Mouse (Mus musculus) frontal cortex, postnatal 10 days (tissue): ENCODE measurements around the gene AI467606.

ENCODE experiments used
- DNase-seq, 2 experiments: peaks; one replicate each; pipeline ENCODE4 v3.0.0; 2022; ENCODE audit warnings: low spot score in 2 of 2, mixed read lengths in 1 of 2

Gene AI467606

DNA sequence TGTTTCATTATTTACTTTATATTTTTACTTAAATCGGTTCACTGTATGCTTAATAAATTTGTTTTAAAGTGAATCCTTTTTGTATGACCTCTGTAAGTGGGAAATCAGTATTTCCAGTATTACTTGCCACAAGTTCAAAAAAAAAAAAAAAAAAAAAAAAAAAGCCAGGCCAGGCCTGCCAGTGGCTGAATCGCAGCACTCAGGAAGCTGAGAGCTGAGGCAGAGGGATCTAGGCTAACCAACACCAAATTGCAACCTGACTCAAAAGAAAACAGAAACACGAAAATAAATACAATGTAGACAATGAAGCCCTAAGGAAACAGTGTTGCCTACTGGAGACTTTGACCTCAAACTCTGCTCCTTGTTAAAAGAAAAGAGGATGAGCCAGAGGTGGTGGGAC is 2.8 kb downstream of the AI467606 start:
- DNase-seq = no peak

DNA sequence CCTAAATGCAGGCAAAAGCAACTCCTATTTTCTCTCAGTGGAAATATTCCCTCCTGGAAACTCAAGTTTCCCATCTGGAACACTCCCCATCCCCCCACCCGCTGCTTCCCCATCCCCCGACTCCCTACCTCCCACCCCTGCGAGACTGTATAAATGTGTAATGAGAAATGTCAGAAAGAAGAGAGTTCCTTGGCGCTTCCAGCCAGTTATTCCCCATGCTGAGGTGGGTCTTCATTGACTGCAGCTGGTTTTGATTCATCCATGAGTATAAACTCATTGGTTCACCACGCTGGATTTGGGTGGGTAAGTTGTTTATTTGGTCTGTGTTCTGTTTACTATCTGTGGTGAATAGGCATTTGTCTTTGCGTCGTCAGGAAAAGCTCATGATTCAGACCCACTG is 5.3 kb downstream of the AI467606 start:
- no peak for DNase-seq

DNA sequence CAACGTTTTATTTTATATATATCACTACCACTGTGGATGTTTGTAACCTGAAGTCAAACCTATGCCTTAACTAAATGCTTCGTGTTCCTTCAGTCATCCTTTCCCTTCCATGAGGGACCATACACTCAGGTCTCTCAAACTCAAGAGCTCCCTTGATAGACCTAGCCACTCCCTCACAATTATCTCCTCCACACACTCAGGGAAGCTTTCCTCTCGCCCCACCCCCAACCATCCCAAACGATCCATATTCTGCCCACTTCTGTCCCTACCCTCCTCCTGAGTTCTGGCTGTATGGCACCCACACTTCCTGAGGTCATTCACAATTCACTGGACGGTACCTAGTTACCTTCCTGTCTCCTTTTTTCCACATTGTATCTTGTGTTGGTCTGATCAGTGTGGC is 7.4 kb downstream of the AI467606 start:
- no peak for DNase-seq

DNA sequence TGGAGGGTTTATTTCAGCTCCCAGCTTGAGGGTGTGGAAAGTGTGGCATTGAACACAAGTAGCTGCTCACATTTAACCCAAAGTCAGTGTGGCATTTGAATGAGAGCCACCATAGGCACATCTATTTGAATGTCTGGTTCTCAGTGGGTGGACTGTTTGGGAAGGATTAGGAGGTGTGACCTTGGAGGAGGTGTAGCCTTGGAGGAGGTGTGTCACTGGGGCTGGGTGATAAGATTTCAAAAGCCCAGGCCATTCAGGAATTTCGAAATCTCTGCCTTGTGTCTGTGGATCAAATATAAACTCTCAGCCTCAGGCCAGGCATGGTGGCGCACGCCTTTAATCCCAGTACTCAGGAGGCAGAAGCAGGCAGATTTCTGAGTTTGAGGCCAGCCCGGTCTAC is 7.8 kb downstream of the AI467606 start:
- no peak for DNase-seq

DNA sequence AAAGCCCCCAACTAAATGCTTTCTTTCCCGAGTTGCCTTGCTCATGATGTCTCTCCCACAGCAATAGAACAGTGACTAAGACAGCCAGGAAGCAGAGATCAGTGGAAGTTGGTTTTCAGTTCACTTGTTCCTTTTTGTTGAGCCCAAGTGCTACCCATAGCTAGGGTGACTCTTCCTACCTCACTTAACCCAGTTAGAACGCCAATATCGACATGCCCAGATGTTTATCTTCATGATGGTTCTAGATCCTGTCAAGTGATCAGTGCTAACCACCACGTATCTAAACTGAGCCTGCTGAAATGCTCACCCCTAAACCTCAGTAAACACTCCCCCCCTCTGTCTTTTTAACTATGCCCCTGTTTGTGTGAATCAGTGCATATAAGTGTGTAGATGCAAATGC is 8.4 kb downstream of the AI467606 start:
- no peak for DNase-seq

DNA sequence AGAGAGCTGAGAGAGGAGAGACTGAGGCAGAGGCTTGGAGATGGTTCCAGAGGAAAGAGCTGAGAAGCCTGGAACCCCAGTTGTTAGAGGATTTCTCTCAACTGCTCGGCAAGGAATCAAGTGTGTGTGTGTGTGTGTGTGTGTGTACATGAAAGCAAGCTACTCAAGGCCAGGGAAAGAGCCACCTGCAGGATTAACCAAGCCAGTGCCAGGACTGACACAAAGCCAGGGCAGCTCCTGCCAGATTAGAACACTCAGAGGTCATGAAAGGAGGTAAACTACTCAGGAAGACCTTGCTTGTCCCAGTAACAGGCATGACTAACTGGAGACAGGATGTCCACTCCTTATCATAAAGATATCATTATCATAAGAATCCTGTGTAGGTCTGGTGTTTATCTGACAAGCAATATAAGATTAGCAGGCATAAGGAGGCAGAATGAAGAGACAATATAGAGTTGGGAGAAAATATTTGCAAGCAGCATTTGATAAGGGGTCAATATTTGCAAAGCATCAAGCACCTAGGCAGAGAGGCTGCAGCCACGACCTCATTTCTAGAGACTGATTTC is 10.4 kb downstream of the AI467606 start:
- DNase-seq = no peak

DNA sequence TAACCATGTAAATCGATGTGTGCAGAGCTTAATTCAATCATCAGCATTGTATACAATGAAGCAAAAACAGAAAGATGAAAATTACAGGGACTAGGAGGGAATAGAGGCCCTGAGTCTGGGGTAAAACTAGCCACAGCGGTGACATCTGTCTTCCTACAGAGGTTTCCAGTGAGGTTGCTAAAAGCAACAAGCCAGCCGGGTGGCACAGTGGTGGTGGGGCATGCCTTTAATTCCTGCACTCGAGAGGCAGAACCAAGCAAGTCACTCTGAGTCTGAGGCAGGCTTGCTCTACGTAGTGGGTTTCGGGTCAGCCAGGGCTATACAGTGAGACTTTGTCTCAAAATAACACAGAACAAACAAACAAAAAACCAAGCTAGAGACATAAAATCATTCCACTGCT is 11.0 kb downstream of the AI467606 start:
- DNase-seq = no peak

DNA sequence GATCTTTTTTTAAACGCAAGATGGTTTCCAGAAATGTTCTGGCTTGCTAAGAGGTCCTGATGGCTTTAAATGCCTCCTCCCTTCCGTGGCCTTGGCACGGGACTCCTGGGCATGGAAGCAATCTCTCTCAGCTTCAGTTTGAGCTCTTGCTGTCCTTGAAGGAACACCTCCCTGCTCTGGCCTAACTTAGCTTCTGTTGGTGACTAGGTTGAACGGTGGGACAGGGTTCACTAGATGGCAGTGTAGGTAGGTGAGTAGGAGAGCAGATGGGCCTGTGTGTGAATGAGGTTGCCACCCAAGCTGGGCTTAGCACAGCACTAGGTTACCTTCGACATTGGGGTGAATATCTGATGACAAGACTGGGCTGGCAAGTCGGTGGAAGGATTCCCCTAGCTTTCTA is 12.8 kb downstream of the AI467606 start:
- DNase-seq = no peak

DNA sequence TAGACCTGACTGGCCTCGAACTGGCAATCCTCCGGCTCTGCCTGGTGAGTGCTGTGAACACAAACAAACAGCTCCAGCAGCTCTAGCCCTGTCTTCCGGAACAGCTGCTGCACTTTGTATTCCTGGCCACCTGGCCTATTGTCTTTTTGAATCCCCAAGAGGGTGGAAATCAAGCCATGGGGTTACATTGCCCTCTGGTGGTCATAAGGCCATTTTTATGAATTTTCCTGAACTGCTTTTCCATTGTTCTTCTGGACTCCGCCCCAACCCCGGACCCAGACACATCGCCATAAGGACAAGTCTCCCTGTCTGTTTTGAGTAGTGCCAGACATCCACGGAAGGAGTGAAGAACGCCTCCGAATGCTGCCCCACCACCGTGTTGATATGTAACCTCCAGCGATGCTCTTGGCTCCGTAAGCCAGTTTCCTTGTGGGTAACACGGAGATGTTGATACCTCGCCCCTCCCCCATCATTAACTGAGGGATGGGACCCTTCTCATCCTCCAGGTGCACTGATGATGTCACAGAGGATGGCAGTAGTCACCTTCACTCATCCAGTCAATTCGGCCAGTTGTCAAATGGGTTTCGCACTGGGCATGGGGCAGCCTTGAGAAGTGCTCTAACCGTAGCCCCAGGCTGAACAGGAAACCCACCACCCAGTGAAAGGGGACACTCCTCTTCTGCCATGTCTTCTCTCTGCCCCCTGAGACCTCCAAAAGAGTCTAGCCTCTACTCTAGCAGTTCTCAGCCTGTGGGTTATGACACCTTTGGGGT is 13.6 kb downstream of the AI467606 start:
- peak; percentile 47 to 68 for DNase-seq

DNA sequence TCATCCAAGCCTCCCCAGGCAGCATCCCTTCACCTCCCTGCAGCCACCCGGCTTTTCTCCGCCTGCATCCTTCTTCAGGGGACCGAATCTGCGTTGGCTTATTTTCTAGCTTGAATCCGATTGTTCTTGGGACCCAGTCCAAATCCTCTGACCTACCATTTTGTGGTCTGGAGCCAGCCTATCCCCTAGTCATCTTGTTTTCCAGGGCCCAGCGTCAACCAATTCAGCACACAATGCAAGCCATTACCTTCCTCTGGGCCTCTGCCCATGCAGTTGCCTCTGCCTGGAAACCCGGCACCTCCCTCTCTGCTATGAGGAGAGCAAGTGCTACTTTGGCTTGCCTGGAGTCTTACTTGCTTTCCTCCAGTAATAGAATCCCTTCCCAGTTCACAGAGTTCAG is 14.4 kb downstream of the AI467606 start:
- DNase-seq = no peak

DNA sequence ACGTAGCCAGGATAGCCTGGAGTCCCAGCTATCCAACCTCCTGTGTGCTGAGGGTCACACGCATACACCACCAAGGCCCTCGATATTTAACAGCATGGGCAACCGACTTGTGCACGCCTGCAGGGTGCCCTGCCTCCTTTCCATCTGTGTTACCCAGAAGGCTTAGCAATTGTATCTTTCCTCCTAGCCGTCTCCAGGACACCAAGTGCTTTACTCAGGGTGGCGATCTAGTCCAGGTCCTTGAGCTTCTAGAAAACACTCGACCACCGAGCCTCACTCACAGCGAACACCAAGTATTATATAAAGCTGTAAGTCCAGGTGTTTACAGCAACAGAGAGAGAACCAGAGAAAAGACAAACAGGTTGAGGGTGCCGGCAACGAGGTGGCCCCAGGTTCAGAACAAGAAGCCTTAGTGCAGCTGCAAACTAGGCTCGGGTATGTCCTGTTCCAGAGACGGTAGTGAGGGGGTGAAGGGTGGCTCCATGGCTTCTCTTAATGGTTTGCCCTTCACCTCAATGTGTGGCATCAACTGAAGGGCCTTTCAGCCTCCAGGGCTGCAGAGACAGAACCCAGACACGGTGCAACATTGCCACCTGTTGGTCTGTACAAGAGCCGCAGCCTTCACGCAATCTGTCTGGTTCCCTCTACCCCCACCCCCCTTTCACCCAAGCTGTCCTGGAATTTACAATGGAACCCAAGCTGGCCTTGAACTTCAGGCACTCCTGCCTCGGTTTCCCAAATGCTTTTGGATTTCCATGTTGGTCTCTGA is 19.3 kb downstream of the AI467606 start:
- DNase-seq = peak in 1 of 2 experiments; percentile 73

DNA sequence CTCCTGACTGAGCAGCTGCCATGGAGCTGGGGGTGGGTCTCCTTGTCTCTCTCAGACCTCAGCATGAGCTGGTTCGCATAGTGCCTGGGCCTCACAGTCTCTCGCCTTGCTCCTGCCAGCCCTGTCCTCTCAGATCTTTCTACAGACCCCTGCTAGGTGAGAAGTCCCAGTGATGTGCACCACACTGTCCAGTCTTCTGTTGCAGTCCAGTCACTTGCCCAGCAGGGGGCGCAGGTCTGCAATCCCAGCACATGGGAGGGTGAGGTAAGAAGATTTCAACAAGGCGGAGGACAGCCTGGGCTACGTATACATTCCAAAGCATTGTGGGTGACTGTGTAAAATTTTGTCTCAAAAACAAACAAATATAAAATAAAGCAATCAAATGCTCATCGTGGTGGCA is 20.3 kb downstream of the AI467606 start:
- no peak for DNase-seq

DNA sequence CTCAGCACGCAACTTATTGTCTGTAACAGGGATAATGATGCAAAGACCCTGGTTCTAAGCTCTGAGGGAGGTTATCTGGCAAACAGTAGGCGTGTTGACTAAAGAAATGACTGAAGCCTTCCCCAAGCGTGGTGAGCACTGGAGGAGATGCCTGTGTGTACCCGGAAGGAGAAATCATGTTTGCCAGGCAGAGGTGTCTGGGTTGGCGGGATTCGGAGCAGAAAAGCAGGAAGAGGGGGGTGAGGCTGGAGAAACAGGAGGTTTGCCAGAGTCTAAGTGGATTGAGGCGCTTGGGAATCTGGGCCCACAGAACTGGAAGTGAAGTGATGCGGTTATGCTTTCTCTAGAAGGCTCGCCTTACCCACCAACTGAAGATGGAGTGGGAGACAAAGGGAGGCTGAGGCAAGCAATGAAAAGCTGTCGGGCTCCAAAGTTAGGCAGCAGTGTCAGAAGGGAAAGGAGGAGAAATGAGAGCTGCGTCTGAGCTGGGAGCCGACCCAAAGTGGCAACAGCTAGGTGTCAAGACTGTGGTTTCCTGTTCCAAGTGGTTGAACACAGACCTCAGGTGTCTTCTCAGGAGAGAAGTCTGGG is 21.2 kb downstream of the AI467606 start:
- no peak for DNase-seq

DNA sequence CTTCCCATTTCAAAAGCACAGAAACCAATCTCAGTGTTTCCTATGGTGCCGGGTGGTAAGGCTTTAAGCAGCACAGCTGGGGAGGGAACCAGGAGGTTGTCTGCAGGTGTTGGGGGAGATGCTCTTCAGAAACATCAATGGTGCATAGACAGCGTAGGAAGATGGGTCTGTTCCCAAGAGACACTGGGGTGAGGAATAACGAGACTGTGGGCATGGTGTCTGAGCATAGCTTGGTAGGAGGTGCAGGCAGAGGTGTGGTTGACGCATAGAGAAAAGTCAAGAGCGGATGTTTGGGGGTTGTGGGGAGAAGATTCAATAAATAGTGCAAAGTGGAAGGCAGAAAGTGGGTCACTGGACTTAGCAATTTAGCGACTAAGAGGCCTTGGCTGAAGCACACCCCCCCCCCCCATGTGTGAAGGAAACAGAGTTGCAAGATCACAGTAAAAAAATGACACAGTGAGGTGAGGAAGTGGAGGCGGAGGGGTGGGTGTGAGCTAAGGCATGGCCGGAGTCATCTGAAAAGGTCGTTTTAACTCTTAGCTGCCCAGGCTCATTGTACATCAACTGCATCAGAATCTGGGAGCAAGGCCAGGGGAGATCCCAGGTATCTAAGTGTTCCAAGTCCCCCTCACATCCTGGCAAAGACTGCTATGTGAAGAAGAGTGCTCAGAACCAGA is 21.9 kb downstream of the AI467606 start:
- no peak for DNase-seq

DNA sequence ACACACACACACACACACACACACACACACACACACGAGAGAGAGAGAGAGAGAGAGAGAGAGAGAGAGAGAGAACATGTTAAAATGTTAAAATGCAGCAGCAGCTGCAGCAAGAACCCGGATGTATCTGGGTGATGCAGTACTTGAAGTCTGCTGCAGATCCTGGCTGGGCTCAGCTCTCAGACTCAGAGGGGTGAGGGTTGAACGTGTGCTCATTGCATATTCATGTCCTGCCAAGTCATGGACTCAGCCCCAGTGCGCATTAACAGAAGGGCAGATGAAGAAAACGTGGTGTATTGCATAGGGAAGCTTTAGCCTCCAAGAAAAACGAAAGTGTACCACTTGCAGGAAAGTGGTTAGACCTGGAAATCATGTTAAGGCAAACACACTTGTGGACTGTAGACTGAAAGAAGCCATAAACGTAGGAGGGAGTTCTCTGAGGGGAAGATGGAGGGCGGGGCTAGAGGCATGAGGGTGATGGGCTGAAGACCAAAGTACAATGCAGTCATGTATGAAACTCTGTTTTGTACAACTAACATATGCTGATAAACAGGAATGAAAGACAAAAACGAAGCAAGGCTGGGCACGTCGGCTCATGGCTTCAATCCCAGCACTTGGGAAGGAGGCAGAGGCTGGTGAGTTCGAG is 22.6 kb downstream of the AI467606 start:
- DNase-seq = no peak

DNA sequence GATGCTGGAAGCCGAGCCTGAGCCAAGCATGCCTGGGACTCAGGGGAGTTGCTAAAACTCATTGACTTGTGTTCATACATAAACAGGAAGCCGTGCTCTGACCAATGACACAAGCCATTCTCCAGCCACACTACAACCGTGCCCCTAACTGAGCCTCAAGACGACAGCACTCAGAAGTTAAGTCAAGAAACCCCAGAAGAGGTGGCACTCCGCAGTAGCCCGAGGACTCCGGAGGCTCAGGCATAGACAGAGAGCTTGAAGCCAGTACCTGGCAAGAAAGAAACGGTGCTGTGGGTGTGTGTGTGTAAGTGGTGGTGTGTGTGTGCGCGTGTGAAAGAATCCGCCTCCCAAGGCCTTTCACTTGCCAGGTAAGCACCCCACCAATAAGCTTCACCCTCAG is 23.8 kb downstream of the AI467606 start:
- no peak for DNase-seq

DNA sequence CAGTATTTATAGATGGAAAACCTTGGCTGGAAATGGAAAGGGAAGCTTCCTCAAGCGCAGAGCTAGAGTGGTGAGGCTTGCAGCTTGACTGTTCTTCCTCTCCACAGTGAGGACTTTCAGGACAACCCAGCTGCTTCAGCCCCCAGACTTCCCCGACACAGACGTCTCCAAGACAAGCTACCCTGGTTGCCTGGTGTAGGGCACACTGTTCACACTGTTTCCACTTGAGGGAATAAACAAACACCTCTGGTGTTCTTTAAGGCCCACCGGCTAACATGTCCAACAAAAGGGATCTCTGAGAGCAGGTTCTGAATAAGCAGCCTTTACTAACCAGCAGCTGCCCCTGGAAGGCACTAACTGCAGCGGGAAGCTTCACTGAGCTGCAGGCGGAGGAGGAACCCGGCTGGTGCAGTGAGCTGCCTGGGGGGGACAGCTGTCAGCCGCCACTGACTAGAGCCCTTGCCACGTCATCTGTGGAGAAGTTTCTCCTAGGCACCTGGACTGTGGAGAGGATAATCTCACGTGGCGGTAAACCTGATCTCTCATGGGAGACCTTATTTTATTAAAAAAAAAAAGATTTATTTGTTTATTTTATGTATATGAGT is 25.3 kb downstream of the AI467606 start:
- no peak for DNase-seq

DNA sequence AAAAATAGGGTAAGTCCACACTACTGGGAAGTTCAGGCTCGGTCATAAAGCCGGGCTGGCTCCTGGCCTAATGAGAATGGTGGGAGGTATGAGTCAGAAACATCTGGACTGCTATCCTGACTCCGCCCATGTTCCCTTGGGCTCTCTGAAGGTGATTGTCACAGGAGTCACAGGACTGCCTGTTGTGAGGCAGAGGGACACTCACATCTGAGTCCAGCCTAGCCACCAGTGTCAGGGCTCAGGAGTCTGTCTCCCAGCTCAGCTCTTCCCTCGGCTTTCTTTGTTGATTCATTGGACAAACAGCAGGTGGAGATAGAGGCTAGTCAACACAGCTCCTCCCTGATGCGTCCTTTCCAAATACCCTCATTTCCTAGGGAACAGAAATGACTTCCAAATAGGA is 26.8 kb downstream of the AI467606 start:
- DNase-seq = no peak

DNA sequence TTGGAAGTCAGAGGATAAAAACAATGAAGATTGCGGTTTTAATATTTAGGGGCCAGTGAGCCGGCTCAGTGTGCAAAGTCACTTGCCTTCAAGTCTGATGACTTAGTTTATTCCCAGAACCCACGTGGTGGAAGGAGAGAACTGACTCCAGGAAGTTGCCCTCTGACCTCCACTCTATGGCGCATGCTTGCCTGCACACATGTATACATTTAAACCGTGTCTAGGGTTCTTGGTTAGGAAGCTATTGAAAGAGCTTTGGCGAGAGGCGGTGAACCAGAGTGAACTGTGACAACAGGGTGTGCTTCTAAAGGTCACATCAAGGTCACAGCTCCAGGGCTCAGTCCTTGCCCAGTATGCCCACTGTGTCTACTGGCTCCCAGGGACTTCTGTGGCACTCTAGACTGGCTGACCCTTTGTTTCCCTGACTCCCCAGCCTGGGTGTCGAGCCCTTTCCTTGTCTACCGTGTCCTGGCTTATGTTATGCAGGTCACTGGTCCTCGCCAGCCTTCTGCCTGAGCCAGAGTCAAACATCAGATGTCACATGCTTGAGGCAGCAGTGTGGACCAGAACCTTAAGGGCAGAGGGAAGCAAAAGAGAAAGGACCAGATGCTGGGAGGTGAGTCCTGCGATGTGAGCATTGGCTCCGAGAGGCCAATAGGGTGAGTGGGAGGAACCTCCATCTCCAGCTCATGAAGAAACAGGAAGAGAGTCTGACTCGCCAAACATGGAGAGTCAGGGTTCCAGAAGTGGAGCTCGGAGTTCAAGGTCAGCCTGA is 27.7 kb downstream of the AI467606 start:
- DNase-seq = no peak
